Mouse (Mus musculus) ovary, postnatal 10 days (tissue): Measurements from ENCODE around the gene Pde4d.

ENCODE experiments used
- DNase-seq: peaks from one replicate; pipeline ENCODE4 v3.0.0; 2022; ENCODE audit warnings: low spot score

Gene Pde4d

DNA sequence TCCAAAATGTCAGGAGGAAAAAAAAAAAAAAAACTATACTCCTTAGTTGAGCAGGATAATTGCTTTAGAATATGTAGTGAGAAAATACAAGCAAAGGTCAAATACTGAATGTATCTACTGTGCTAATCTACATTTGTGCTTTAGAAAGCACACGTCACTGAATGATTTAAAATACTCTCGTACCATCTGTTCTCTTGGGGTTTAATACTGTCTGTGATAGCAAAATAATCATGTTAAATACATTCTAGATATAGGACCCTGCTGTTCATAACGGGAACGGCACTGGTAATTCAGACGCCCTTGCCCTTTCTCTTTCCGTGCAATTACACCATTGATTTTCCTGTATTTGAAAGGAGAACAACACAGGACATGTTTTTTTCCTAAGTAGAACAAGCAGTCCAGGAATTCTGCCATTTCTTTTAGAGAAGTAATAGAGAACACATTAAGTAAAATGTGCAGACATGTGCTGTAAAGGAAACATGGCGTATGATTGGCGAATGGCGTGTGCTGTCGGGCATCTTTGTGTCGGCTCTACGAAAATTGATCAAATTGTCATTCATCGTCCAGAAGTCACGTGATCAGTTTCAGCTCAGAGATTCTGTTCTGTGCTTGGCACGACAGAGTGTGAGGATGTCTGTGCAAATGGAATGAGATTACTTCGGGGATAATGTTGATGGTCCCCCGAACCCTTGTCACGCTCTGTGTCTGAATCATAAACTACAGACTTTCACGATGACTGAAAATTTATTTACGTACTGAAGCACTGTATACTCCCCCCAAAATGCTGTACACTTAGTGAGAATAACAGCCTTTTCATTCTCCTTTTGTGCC lies 1119.1 kb downstream of the Pde4d start:
- no peak for DNase-seq

DNA sequence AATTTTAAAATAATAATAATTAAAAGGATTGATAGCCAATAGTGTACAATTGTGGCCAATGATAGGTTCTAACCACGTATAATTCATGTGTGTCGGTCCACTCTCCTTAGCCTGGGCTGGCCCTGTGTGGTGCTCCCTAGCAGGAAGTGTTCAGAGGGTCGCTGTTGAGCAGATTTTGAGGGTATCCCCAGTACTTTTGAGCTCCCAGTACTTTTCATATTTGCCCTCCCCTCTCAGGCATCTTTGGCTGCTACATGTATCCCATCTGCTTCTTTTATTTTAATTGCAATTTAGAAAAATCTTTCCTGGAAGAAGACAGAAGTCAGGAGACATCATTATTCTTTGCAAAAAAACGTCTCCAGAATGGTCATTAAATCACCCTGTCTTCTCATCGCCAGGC lies 1119.7 kb downstream of the Pde4d start:
- DNase-seq, result no peak

DNA sequence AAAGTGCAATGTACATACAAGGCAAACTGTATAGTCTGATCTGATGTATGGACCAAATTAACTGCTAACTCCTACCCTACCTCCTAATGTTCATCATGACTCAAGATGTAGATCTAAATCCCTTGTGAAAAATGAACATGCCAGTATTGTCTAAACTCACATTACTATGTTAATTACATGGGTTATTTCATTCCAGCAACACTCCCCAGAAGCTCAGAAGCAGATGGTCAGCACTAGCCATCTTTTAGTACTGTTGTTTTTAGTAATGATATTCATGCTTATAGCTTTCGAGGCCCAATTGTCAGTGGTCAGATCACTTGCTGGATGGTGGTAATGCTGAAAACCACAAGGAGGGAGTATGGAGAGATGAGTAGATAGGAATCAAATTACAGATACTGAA lies 1127.0 kb downstream of the Pde4d start:
- no peak for DNase-seq

DNA sequence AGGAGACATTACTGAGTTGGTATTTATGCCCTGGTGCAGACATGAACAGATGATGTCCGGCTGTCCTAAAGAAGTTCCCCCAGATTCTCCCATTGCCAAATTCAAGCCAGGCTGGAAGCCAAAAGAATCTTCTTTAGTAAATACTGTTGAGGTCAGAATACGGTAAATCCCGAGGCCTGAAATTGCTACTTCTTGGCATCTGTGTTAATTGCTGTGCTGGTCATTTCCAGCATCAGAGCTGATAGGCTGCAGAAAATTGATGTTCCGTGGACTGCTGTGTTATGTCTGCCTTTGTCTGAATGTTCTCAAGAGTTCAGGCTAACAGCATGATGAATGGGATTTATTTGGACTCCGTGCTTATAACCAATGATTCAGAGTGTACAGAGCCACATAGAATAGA lies 1127.7 kb downstream of the Pde4d start:
- DNase-seq, result no peak

DNA sequence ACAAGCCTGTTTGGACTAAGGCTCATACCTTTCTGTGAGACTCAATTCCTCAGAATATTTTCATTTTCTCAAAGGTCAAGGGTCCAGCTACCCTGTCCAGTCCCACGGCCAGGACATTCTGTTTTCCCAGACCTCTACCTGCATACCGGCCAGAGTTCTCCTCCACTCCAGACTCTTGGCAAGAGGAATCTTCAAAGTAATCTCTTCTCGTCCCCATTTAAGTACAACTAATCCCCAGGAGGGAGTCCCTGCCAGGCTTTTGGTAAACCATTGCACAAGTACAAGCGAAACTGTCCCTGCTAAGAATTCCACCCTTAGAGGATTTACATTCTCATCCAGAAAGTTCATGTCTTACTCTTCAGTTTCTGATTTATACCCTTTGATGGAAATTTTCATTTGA lies 1128.2 kb downstream of the Pde4d start:
- DNase-seq, result no peak

DNA sequence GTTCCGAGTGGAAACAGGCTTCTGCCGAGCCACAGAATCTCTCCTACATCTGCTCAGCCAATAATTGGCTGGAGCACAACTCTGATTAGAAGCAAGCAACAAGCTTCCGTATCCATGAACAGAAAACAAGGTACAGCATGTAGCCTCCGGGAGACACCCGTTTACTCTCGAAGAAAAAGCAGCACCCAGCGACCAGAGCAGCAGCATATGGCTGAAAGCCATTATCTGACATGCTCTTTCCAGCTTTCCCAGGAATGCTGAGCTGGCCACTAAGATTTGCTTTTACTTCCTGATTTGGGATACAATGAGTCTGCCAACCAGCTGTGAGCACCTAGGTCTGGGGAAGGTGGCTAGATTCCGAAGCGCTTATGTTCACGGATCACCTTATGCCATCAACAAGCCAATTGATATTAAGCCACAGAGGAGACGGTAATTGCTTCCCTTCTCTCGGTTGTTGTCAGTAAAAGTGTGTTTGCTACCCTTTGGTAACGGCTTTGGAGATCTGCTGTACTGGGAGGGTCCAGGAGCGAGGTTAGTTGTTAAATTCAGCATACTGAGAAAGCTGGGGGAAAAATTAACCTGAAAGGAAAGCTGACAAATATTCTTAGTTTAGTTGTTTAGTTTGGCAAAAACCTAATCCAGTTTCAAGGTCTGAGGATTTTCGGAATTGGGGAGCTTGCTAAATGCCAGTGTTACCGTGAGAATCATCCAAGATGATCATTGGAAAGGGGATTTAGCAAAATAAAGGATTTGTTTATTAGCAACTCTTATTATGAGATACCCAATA lies 1131.7 kb downstream of the Pde4d start:
- no peak for DNase-seq

DNA sequence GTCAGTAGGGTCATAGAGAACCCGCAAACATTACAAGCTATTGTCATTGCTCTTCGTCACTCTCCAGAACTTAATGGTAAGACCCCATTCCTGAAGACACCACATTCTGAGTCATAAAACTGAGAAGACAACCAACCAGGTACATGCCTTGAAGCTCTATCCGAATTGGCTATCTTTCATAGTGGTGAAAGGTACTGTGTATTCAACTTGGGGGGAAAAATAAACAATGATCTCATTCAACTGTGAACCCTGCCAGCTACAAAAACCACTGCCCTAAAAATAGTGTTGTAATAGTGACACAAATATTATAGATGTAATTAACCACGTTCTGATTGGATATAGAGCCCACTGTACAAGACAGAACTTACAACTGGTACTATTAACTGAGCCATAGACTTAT lies 1140.3 kb downstream of the Pde4d start:
- no peak for DNase-seq

DNA sequence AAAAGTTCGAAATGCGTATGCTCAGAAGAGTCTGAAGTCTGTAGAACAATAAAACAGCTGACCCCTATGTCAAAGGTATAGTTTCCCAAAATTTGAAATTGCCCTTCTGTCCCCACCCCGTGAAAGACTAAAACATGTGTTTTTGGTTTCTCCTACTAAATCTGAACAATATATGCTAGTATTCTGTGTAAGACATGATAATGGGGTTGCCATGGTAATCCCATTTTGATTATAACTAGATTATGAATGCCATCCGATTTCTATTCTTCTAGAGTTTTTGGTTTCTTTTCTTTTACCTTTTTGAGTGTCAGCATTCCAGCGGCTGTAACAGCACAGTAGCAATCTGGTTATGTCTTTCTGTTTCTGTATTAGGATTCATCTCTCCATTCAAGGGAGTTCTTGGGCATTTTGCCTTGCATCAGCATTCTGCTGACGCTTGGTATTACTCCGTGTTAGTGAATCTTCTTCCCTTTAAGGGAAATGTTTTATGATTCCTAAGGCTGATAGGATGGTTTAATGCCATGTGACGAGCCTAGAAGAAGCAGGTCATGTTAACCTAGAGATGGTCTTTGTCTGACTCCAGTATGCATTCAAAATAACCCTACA lies 1142.5 kb downstream of the Pde4d start:
- no peak for DNase-seq

DNA sequence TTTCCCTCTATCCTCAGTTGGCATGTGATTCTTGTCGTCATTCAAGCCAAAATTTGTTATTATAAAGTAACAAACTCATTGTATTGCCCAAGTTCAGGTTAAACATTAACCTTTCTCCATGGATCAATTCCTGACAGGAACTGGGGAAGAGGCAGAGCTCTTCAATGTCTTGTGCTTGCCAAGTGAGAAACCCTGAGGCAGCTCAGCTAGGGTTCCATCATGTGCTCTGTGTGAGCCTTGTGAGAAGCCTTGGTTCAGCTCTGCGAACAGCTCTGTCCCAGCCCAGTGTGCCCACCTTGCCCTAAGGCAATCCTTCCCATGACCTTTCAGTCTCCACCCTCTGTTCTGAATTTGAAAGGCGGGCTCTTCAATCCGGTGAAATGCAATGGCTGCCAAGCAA lies 1150.0 kb downstream of the Pde4d start:
- no peak for DNase-seq

DNA sequence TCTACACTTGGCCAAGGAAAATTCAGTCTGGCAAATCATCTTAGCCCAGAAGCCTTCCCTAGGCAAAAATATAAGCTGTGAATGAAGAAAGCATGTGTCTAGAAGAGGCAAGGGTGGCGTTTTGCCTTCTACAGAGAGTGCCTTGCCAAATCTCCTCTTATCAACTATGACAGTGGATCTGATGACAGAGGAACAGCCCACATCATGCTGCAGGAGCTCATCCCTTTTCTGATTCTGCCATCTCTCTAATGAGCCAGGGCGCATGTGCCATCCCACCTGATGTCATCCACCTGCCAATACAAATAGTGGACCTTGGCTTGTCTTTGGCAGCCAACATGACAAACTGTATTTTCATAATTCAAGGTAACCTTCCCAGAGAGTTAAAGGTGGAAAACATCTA lies 1154.3 kb downstream of the Pde4d start:
- no peak for DNase-seq

DNA sequence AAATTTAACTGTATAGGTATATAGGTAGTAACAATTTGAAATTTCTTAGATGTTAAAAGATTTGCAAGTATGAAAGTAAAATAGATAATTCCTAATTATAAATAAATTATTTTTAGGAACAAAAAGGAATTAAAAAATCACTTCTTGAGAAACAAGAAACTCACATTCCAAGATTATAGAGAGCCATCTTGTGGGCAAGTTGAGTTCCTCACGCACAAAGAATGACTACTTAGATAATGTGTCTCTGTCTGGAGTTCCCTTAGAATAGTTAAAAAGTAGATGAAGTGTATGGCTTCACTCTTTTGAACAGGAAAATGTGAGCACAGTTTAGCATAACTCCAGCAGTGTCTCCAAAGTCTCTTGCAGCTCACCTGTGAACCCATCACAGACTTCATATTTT lies 1155.4 kb downstream of the Pde4d start:
- DNase-seq, result no peak

DNA sequence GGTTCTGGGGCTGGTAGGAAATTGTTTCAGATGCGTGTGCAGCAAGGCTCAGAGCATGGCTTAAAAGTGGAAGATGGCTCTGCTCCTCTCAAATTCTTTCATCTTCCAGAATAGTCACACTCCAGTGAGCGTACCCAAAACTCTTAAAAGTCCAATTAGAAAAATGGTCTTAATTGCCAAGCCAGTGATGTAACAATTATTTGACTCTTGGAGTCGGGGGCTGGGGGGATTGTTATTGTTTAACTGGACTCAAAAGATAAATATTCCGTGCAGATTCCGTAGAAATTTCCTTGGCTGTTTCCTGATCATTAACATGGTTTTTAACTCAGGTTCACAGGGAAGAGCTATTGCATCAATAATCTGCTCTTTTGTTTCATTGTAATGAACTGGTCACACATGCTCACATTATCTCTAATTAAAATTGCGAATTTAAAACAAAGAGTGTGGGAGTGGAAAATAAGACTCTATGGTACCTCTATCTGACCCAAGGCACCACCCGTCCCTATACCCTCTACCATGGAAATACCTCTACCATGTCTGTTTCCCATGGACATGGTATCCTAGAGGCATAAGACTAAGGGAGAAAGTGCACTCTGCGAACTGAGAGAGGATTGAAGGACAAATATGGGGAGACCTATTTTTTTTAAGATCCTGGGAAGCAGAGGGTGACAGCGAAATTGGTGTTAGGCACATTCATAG lies 1159.5 kb downstream of the Pde4d start:
- no peak for DNase-seq

DNA sequence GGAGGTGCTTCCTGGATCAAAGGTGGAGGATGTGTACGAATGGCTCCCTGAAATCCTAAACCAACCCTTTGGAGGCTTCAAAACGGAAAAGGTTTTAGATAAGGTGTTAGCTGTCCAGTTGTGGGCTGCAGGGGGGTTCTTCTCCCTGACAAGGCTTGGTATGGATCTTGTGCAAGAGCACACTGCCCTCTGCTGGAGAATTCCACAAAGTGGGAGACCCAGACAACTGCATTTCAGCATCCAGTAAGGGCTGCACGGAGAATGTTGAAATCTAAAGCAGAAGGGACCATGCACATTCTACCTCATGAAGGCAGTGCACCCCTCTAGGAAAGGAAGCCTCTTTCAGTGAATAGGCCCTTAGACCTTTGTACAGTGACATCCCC lies 1160.0 kb downstream of the Pde4d start:
- DNase-seq, result no peak

DNA sequence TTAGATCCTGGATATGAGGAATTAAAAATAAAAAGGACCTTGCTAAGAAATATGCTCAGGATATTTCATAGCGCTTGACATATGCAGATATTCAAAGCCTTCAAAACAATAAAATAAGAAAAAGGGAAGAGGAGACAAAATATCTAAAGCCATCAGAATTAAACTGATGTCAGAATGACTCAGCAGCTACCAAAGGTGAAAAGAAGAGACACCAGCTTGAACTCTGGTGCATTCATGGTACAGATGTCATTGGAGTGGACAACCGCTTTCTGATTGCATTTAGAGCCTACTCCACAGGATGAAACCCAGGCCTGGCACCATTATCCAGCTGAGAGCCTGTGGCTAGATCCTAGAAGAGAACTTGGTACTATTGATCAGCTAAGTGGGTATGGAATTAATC lies 1161.0 kb downstream of the Pde4d start:
- DNase-seq, result no peak

DNA sequence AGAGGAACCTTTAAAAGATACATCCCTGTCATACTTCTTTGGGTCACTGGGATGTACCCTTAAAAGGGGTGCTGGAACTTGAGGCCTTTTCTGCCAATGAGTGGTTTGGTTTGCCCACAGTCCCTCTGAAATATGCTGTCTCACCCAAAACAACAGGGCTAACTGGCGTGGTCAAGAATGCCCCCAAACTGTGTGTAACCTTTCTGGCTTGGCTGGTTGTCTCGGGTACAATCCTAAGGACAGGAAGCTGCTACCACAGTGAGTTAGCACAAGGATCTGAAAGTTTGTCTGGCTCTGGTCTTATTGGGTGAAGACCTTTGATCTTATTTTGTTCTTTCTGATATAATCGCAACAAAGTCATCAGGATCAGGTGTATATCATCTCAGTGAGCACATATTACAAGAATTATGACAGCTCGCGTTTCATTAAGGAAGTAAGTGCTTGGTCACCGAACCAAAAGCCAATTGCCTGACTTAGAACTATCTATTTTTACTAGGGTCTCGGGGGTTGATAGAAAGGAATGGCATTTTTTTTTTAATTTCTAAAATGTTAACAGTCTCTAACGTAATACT lies 1165.6 kb downstream of the Pde4d start:
- DNase-seq, result no peak

DNA sequence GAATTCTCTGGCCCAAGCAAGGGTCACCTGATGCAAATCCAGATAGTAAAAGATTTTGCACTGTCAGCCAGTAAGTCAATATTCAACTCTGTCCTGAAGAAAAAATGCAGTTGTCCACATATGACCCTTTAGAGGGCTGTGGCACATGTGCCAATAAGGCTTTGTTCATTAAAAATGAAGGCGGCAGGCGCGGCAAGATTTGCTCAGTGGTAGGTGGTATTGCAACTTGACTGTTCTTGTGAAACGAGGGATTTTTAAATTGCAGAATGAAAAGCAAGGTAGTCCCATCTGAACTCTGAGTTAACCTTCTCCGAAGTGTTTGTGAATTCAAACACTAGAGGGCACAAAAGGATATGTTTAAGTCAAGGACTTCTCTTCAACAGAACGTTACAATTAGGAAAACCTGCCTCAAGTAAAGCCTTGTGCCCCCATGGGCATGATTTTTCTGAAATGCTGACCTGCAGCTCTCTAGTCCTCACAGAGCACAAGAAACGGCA lies 1166.1 kb downstream of the Pde4d start:
- no peak for DNase-seq

DNA sequence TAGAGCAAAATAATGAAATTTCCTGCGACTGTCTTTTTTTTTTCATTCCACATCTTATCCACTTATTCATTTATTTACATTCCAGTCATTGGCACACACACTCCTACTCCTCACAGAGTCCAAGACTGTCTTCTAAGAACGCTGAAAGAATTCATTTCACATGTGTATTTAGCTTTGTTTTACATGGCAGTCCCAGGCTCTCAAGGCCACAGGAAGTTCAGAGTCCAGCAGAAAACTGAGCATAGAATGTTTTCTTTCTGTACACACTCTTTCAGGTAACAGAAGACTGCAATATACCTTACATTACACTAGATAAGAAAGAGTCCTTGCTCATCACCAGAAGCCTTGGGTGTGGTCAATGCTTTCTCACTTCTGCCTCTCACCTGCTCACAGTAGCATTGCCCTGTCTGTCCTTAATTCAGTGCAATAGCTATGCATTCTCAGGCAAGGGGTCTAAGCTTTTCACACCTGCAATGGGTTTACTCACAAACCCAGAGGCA lies 1169.5 kb downstream of the Pde4d start:
- DNase-seq, result no peak

DNA sequence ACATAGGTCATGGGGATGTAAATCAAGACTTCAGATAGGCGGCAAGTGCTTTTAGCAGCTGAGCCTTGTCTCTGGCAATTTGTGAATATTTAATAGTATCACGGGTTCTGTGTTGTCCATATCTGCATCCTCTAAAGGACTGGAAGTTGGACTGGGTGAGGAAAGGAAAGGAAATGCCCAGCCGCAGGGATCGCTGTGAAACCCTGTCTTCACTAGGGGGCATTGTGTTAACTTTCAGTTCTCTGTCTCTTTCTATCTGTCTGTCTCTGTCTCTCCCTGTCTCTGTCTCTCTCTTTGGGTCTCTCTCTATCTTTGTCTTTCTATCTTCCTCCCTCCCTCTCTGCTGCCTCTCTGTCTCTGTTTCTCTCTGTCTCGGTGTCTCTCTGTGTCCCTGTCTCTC lies 1172.5 kb downstream of the Pde4d start:
- no peak for DNase-seq

DNA sequence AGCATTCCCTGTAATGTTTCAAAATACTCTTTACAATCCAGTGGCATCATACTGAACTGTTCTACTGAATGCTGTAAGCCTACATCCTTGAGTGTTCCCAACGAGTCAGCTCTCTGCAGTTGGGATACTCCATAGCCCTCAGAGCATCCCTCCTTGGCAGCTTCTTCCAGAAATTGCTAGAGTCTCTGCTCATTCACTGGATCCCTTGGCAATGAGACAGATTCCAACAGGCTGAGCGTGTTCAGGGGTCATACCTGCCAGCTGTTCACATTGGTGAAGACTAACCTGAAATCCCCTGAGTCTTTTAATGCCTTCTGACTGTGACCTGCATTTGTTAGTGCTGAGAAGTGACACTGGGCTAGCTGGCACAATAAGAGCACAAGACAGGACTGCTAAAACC lies 1173.5 kb downstream of the Pde4d start:
- DNase-seq, result no peak

DNA sequence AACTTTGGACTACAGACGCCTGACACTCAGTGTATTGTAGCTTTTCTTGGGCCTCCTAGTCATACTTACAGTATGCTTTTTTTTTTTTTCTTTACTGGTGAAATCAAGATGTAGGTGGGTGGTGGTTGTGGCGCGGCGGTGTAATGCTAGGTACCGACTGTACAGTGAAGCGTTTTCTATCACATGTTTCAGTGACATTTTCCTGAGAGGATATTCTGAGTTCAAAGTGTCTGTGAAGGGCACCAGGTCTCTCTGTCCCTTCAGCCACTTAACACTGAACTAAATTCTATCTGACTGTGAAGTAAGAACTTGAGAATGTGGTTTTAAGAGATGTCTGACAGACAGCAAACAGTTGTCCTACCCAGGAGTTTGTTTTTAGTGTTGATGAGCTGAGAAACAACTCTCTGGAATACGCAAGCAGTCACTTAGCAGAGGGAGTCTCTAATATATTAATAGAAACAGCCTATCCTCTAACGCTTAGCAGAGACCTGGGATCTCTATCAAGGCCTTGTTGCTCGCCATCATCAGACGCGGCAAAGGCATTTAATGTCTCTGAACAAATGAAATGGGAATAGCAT lies 1175.1 kb downstream of the Pde4d start:
- no peak for DNase-seq

DNA sequence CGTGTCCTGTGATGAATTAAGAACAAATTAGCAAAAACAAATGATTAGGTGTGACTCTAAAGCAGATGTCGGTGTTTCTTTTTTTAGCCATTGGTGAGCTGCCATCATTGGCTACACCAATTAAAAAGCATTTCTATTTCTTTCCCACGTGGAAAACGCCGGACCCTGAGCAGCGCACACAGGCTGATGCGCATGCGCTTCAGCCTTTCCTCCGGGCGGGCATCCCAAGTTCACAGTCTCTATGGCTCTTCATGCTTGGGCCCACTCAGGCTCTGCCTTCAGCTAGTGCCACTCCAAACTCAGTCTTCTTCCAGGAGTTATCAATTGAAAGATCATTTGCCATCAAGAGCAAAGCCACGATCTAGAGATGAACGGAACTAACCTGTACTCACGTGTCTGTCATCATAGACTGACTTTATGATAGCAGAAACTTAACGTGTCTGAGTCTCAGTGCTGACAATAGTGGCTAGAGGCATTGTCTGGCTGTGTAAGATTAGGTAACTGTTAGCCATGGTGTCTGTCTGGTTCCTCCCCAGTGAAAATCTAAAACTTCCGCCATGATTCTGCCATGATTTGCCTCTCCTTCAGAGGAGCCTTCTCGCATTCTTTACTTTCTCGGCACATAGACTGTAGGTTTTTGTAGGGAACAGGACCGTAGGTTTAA lies 1175.8 kb downstream of the Pde4d start:
- DNase-seq, result no peak
